Mouse (Mus musculus) intestine, embryonic 14.5 days (tissue): Measurements from ENCODE around the gene Kif24. TPM values are rescaled to one million over a fixed set of nuclear protein-coding genes. Genes with fewer than 3 reads are reported as not detected.

Experiments
- ATAC-seq: fragments of 200-750 bp; cut with Nextera tagmentation; replicated peaks from 2 replicates; pipeline ENCODE4 v1.8.0; 2017; ENCODE audit warnings: low read depth, moderate number of reproducible peaks, moderate TSS enrichment, moderate library complexity; ENCODE audit not compliant: low FRiP score, low TSS enrichment
- DNase-seq: peaks from one replicate; pipeline ENCODE4 v3.0.0-alpha.2; 2018; ENCODE audit warnings: low spot score
- H3K27ac ChIP-seq: fragments of 300-500 bp; sonication (generic); 2 replicates; pipeline ENCODE4 v1.5.1; 2014; ENCODE audit warnings: low read depth, mild to moderate bottlenecking, control low read depth
- H3K27me3 ChIP-seq: fragments of 300-500 bp; sonication (generic); replicated peaks from 2 replicates; pipeline ENCODE4 v1.6.1; 2014; ENCODE audit warnings: low read length, control low read depth; ENCODE audit not compliant: control insufficient read depth, insufficient read depth
- H3K36me3 ChIP-seq: fragments of 300-500 bp; sonication (generic); 2 replicates; pipeline ENCODE4 v1.6.1; 2014; ENCODE audit warnings: low read length, control low read depth; ENCODE audit not compliant: control insufficient read depth, insufficient read depth
- H3K4me1 ChIP-seq: fragments of 300-500 bp; sonication (generic); replicated peaks from 2 replicates; pipeline ENCODE4 v1.6.1; 2014; ENCODE audit warnings: low read length, control low read depth, mixed read lengths; ENCODE audit not compliant: control insufficient read depth, insufficient read depth
- H3K4me2 ChIP-seq: fragments of 300-500 bp; sonication (generic); 2 replicates; pipeline ENCODE4 v1.6.1; 2014; ENCODE audit warnings: low read length
- H3K4me3 ChIP-seq: fragments of 300-500 bp; sonication (generic); 2 replicates; pipeline ENCODE4 v1.5.1; 2014; ENCODE audit warnings: low read depth, low read length, control low read depth, mixed read lengths
- H3K9ac ChIP-seq: fragments of 300-500 bp; sonication (generic); 2 replicates; pipeline ENCODE4 v1.6.1; 2014; ENCODE audit warnings: mild to moderate bottlenecking, low read length
- H3K9me3 ChIP-seq: fragments of 300-500 bp; sonication (generic); 2 replicates; pipeline ENCODE4 v1.6.1; 2016; ENCODE audit warnings: low read length, control low read depth; ENCODE audit not compliant: control insufficient read depth
- WGBS: fragments of 180-500 bp; shearing (Covaris S2); extraction: QIAGEN DNeasy Blood & Tissue Kit; methylation state at CpG from one replicate; pipeline ENCODE4 v1.1.7; 2014; 5-methylcytosine and 5-hydroxymethylcytosine counted together
- polyA plus RNA-seq: library from polyadenylated mRNA; unstranded; fragments of >200 nt; fragmentation: Nextera tagmentation; extraction: Ambion mirVana; gene quantifications from 2 replicates; pipeline ENCODE4 v1.2.1, GENCODE M21; 2014

The Kif24 gene
- polyA plus RNA-seq, 1 experiment from 2014 or later = 5.9 TPM

- Histone ChIP-seq H3K9me3 (no peaks in the 10 kb centered on the region), H3K4me3 (no peak overlapping the region), H3K27ac (no peak overlapping the region), H3K4me2 (peak overlapping the region; percentile 61; the same call in 1 of the 2 replicates), H3K9ac (no peak overlapping the region), H3K36me3 (no peaks in the 10 kb centered on the region), H3K4me1 (peaks cover 11% of the 10 kb centered on the region; the same call in 1 of the 2 replicates), H3K27me3 (peaks cover 59% of the 10 kb centered on the region)
- ATAC-seq = no peak
- WGBS = 63% methylated on average over 5 of the region's 5 CpGs
- DNase-seq = no peak
These were observed 32.4 kb upstream of the Kif24 start for GRCm38 (mm10) chr4:41497046-41497445.

- H3K4me3 ChIP-seq = no peak overlapping the region
- 86% methylated on average over 11 of the region's 11 CpGs for WGBS
- peaks cover 11% of the 10 kb centered on the region; the same call in 1 of the 2 replicates for H3K4me1 ChIP-seq
- H3K36me3 ChIP-seq = no peaks in the 10 kb centered on the region
- ATAC-seq = no peak
- H3K9ac ChIP-seq = no peak overlapping the region
- DNase-seq = no peak
- no peak overlapping the region for H3K4me2 ChIP-seq
- H3K27ac ChIP-seq = no peak overlapping the region
- H3K27me3 ChIP-seq = peaks cover 48% of the 10 kb centered on the region
- no peaks in the 10 kb centered on the region for H3K9me3 ChIP-seq
These were observed 31.2 kb upstream of the Kif24 start for GRCm38 (mm10) chr4:41495850-41496249.

- Histone ChIP-seq H3K36me3 (no peaks in the 10 kb centered on the region), H3K27ac (no peak overlapping the region)
- no peak for ATAC-seq
These were observed 30.4 kb upstream of the Kif24 start for GRCm38 (mm10) chr4:41495076-41495475.

GRCm38 (mm10) chr4:41494378-41494777, 29.7 kb upstream of the Kif24 start:
- H3K4me2 ChIP-seq = no peak overlapping the region
- DNase-seq (no peak), ATAC-seq (no peak)
- no peaks in the 10 kb centered on the region for H3K36me3 ChIP-seq
- H3K27ac ChIP-seq = no peak overlapping the region
- whole genome bisulfite sequencing = 32% methylated on average over 3 of the region's 3 CpGs
- no peak overlapping the region for H3K9ac ChIP-seq
- peaks cover 33% of the 10 kb centered on the region for H3K27me3 ChIP-seq
- H3K4me1 ChIP-seq = peaks cover 11% of the 10 kb centered on the region; the same call in 1 of the 2 replicates
- no peaks in the 10 kb centered on the region for H3K9me3 ChIP-seq
- H3K4me3 ChIP-seq = no peak overlapping the region

More at GRCm38 (mm10) chr4:41495076-41495475, 30.4 kb upstream of the Kif24 start:
- WGBS = 84% methylated on average over 4 of the region's 4 CpGs
- Histone ChIP-seq H3K27me3 (peaks cover 40% of the 10 kb centered on the region), H3K9ac (no peak overlapping the region), H3K4me1 (peaks cover 11% of the 10 kb centered on the region; the same call in 1 of the 2 replicates), H3K9me3 (no peaks in the 10 kb centered on the region), H3K4me2 (no peak overlapping the region), H3K4me3 (no peak overlapping the region)
- no peak for DNase-seq

GRCm38 (mm10) chr4:41493464-41494116, 28.9 kb upstream of the Kif24 start:
- 0 out of 2 replicates have a peak, but pooled peaks have one; percentile 16 for ATAC-seq
- Histone ChIP-seq H3K4me3 (no peak overlapping the region), H3K4me1 (peaks cover 11% of the 10 kb centered on the region; the same call in 1 of the 2 replicates), H3K27ac (no peak overlapping the region), H3K4me2 (no peak overlapping the region), H3K9me3 (no peaks in the 10 kb centered on the region), H3K27me3 (peaks cover 25% of the 10 kb centered on the region), H3K9ac (no peak overlapping the region), H3K36me3 (no peaks in the 10 kb centered on the region)
- WGBS = 52% methylated on average over 3 of the region's 3 CpGs
- DNase-seq = peak; percentile 54

GRCm38 (mm10) chr4:41492951-41493350, 28.3 kb upstream of the Kif24 start:
- Histone ChIP-seq H3K4me2 (no peak overlapping the region), H3K9me3 (no peaks in the 10 kb centered on the region), H3K4me1 (peaks cover 7% of the 10 kb centered on the region; the same call in 1 of the 2 replicates), H3K27me3 (peaks cover 19% of the 10 kb centered on the region), H3K36me3 (no peaks in the 10 kb centered on the region), H3K27ac (no peak overlapping the region), H3K4me3 (no peak overlapping the region), H3K9ac (no peak overlapping the region)
- DNase-seq (no peak), ATAC-seq (no peak)
- 84% methylated on average over 7 of the region's 7 CpGs for WGBS

GRCm38 (mm10) chr4:41481601-41482017, 16.9 kb upstream of the Kif24 start:
- peak; percentile 63 for DNase-seq
- no peak overlapping the region for H3K9ac ChIP-seq
- H3K27me3 ChIP-seq = no peaks in the 10 kb centered on the region
- H3K36me3 ChIP-seq = no peaks in the 10 kb centered on the region
- no peak overlapping the region for H3K4me3 ChIP-seq
- 36% methylated on average over 6 of the region's 6 CpGs for WGBS
- H3K9me3 ChIP-seq = no peaks in the 10 kb centered on the region
- H3K4me2 ChIP-seq = no peak overlapping the region
- peaks cover 11% of the 10 kb centered on the region for H3K4me1 ChIP-seq
- H3K27ac ChIP-seq = no peak overlapping the region; the same call in 1 of the 2 replicates
- ATAC-seq = peak; percentile 58; the same call in 1 of the 2 replicates

- Histone ChIP-seq H3K4me1 (peaks cover 11% of the 10 kb centered on the region), H3K36me3 (no peaks in the 10 kb centered on the region), H3K9ac (no peak overlapping the region), H3K4me3 (no peak overlapping the region), H3K27me3 (no peaks in the 10 kb centered on the region), H3K27ac (peak overlapping the region; percentile 2; the same call in 1 of the 2 replicates), H3K4me2 (no peak overlapping the region), H3K9me3 (no peaks in the 10 kb centered on the region)
- WGBS = 83% methylated on average over 8 of the region's 8 CpGs
- ATAC-seq (no peak), DNase-seq (no peak)
These were observed 15.6 kb upstream of the Kif24 start for GRCm38 (mm10) chr4:41480254-41480653.

GRCm38 (mm10) chr4:41479456-41479804, 14.7 kb upstream of the Kif24 start:
- H3K9me3 ChIP-seq = no peaks in the 10 kb centered on the region
- no peak; the same call in 1 of the 2 replicates for ATAC-seq
- H3K4me3 ChIP-seq = no peak overlapping the region
- peak overlapping the region; percentile 23 for H3K27ac ChIP-seq
- no peak overlapping the region for H3K9ac ChIP-seq
- H3K4me2 ChIP-seq = no peak overlapping the region
- H3K4me1 ChIP-seq = peaks cover 11% of the 10 kb centered on the region
- no peaks in the 10 kb centered on the region for H3K27me3 ChIP-seq
- DNase-seq = no peak
- H3K36me3 ChIP-seq = no peaks in the 10 kb centered on the region
- WGBS = 67% methylated on average over 1 of the region's 1 CpGs
